Mouse (Mus musculus): ENCODE measurements around the gene Tmem59l. TPM values are rescaled to one million over a fixed set of nuclear protein-coding genes. Genes with fewer than 3 reads are reported as not detected.
A peak's percentile ranks its signal among the peaks of the same experiment; 100 is the strongest.

Tmem59l gene
- total and polyA plus RNA-seq, 2 experiments from 2014 or later: not detected

GRCm38 (mm10) chr8:70502540-70502939 lies 15.4 kb upstream of the Tmem59l start:
- Histone ChIP-seq H3K27me3 (ENCODE audit: control insufficient read depth, insufficient read depth, low read length) (peaks cover 51% of the 10 kb centered on the region), H3K4me2 (ENCODE audit: low read depth, low read length) (peak overlapping the region; percentile 42), H3K36me3 (replicated peaks; ENCODE audit: control insufficient read depth, insufficient read depth, low read length) (peaks cover 3% of the 10 kb centered on the region), H3K4me3 (ENCODE audit: low read depth, low read length) (no peak overlapping the region), H3K27ac (ENCODE audit: low read depth) (no peak overlapping the region), H3K4me1 (ENCODE audit: control insufficient read depth, insufficient read depth) (peaks cover 20% of the 10 kb centered on the region), H3K9me3 (replicated peaks; ENCODE audit: control insufficient read depth, low read length) (no peaks in the 10 kb centered on the region), H3K9ac (replicated peaks; ENCODE audit: low read depth, low read length) (no peak overlapping the region)
- TF ChIP-seq EP300 (IDR thresholded peaks at IDR 0.05; ENCODE audit: low read depth) (no peak), CTCF (IDR thresholded peaks at IDR 0.05; ENCODE audit: low read depth) (no peak)
- ATAC-seq (ENCODE audit: insufficient read depth, low read depth) (no peak), DNase-seq (ENCODE audit: low spot score) (no peak)
- WGBS: 35% methylated on average over 12 of the region's 12 CpGs

GRCm38 (mm10) chr8:70501820-70502529 lies 14.8 kb upstream of the Tmem59l start:
- no peak overlapping the region for H3K9ac ChIP-seq (replicated peaks; ENCODE audit: low read depth, low read length)

GRCm38 (mm10) chr8:70500386-70501301 lies 13.5 kb upstream of the Tmem59l start:
- Histone ChIP-seq H3K27me3 (ENCODE audit: control insufficient read depth, insufficient read depth, low read length) (peaks cover 70% of the 10 kb centered on the region), H3K9ac (replicated peaks; ENCODE audit: low read depth, low read length) (no peak overlapping the region), H3K27ac (ENCODE audit: low read depth) (no peak overlapping the region), H3K36me3 (replicated peaks; ENCODE audit: control insufficient read depth, insufficient read depth, low read length) (no peaks in the 10 kb centered on the region), H3K4me2 (ENCODE audit: low read depth, low read length) (no peak overlapping the region), H3K4me1 (ENCODE audit: control insufficient read depth, insufficient read depth) (peaks cover 15% of the 10 kb centered on the region), H3K4me3 (ENCODE audit: low read depth, low read length) (no peak overlapping the region), H3K9me3 (replicated peaks; ENCODE audit: control insufficient read depth, low read length) (no peaks in the 10 kb centered on the region)
- TF ChIP-seq EP300 (IDR thresholded peaks at IDR 0.05; ENCODE audit: low read depth): no peak
- no peak for TF ChIP-seq CTCF (IDR thresholded peaks at IDR 0.05; ENCODE audit: low read depth)
- DNase-seq (ENCODE audit: low spot score): no peak
- 12% methylated on average over 37 of the region's 39 CpGs for WGBS
- ATAC-seq (ENCODE audit: insufficient read depth, low read depth): no peak

More at GRCm38 (mm10) chr8:70501820-70502529, 14.8 kb upstream of the Tmem59l start:
- ATAC-seq (ENCODE audit: insufficient read depth, low read depth) (no peak), DNase-seq (ENCODE audit: low spot score) (no peak)
- peak overlapping the region; percentile 42 for H3K4me2 ChIP-seq (ENCODE audit: low read depth, low read length)
- WGBS: 10% methylated on average over 23 of the region's 23 CpGs
- H3K4me3 ChIP-seq (ENCODE audit: low read depth, low read length): no peak overlapping the region
- H3K4me1 ChIP-seq (ENCODE audit: control insufficient read depth, insufficient read depth): peaks cover 20% of the 10 kb centered on the region
- peaks cover 57% of the 10 kb centered on the region for H3K27me3 ChIP-seq (ENCODE audit: control insufficient read depth, insufficient read depth, low read length)
- H3K27ac ChIP-seq (ENCODE audit: low read depth): no peak overlapping the region
- H3K9me3 ChIP-seq (replicated peaks; ENCODE audit: control insufficient read depth, low read length): no peaks in the 10 kb centered on the region
- H3K36me3 ChIP-seq (replicated peaks; ENCODE audit: control insufficient read depth, insufficient read depth, low read length): no peaks in the 10 kb centered on the region
- TF ChIP-seq EP300 (IDR thresholded peaks at IDR 0.05; ENCODE audit: low read depth): no peak
- TF ChIP-seq CTCF (IDR thresholded peaks at IDR 0.05; ENCODE audit: low read depth): no peak

GRCm38 (mm10) chr8:70495771-70496062 lies 8.6 kb upstream of the Tmem59l start:
- 13% methylated on average over 12 of the region's 12 CpGs for WGBS
- peaks cover 96% of the 10 kb centered on the region for H3K27me3 ChIP-seq (ENCODE audit: control insufficient read depth, insufficient read depth, low read length)
- no peak overlapping the region for H3K9ac ChIP-seq (replicated peaks; ENCODE audit: low read depth, low read length)
- no peak overlapping the region for H3K27ac ChIP-seq (ENCODE audit: low read depth)
- no peak overlapping the region for H3K4me3 ChIP-seq (ENCODE audit: low read depth, low read length)
- H3K4me2 ChIP-seq (ENCODE audit: low read depth, low read length): no peak overlapping the region
- TF ChIP-seq EP300 (IDR thresholded peaks at IDR 0.05; ENCODE audit: low read depth): no peak
- no peak for TF ChIP-seq CTCF (IDR thresholded peaks at IDR 0.05; ENCODE audit: low read depth)
- no peak for DNase-seq (ENCODE audit: low spot score)
- H3K9me3 ChIP-seq (replicated peaks; ENCODE audit: control insufficient read depth, low read length): no peaks in the 10 kb centered on the region
- no peaks in the 10 kb centered on the region for H3K36me3 ChIP-seq (replicated peaks; ENCODE audit: control insufficient read depth, insufficient read depth, low read length)
- peaks cover 12% of the 10 kb centered on the region; the same call in 1 of the 2 replicates for H3K4me1 ChIP-seq (ENCODE audit: control insufficient read depth, insufficient read depth)
- ATAC-seq (ENCODE audit: insufficient read depth, low read depth): no peak

GRCm38 (mm10) chr8:70495001-70495770 lies 8.0 kb upstream of the Tmem59l start:
- ATAC-seq (ENCODE audit: insufficient read depth, low read depth): no peak
- Histone ChIP-seq H3K4me2 (ENCODE audit: low read depth, low read length) (no peak overlapping the region), H3K9me3 (replicated peaks; ENCODE audit: control insufficient read depth, low read length) (no peaks in the 10 kb centered on the region), H3K9ac (replicated peaks; ENCODE audit: low read depth, low read length) (no peak overlapping the region), H3K36me3 (replicated peaks; ENCODE audit: control insufficient read depth, insufficient read depth, low read length) (no peaks in the 10 kb centered on the region), H3K27me3 (ENCODE audit: control insufficient read depth, insufficient read depth, low read length) (peaks cover 96% of the 10 kb centered on the region), H3K4me3 (ENCODE audit: low read depth, low read length) (no peak overlapping the region), H3K27ac (ENCODE audit: low read depth) (no peak overlapping the region), H3K4me1 (ENCODE audit: control insufficient read depth, insufficient read depth) (peaks cover 12% of the 10 kb centered on the region; the same call in 1 of the 2 replicates)
- WGBS: 12% methylated on average over 21 of the region's 21 CpGs
- TF ChIP-seq CTCF (IDR thresholded peaks at IDR 0.05; ENCODE audit: low read depth) (no peak), EP300 (IDR thresholded peaks at IDR 0.05; ENCODE audit: low read depth) (no peak)
- DNase-seq (ENCODE audit: low spot score): no peak
